Mouse (Mus musculus) embryo, embryonic 11.5 days (tissue): ENCODE results near the gene Mmd.

Experiments
- DNase-seq: peaks from one replicate; pipeline ENCODE4 v3.0.0-alpha.2; 2012; ENCODE audit warnings: low read depth, low spot score

The Mmd gene

DNA sequence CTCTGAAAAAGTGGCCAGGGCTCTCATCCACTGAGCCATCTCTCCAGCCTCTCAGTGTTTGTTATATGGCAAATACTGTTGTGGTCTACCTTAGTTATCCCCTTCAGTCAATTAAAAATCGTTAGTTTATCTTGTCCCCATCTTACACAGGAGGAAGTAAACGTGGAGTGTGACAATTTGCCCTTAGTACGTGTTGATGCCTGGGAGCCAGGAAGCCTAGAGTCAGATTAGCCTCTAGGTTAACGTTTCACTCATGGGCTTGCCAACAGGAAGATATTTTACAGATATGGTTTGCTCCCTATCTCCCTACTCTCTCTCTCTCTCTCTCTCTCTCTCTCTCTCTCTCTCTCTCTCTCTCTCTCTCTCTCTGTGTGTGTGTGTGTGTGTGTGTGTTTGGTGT is 33.9 kb downstream of the Mmd start:
- no peak for DNase-seq

DNA sequence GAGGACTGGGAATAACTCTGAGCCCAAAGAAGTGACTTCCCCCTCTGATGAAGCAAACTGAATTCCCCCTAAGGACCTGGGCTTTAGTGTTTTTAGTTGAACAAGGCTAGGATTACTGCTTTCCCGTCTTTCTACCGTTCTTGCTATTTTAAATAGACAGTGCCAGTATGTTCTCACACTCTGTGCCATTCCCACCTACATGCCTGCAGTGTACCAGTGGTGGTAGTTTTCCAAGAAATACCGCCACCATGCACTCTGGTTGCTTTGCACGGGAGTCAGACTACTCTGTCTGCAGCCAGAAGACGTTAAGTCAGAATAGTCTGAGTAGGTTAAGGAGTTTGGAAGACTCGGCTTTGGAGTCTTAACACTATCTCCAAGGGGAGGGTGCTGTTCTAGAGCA is 34.3 kb downstream of the Mmd start:
- no peak for DNase-seq

DNA sequence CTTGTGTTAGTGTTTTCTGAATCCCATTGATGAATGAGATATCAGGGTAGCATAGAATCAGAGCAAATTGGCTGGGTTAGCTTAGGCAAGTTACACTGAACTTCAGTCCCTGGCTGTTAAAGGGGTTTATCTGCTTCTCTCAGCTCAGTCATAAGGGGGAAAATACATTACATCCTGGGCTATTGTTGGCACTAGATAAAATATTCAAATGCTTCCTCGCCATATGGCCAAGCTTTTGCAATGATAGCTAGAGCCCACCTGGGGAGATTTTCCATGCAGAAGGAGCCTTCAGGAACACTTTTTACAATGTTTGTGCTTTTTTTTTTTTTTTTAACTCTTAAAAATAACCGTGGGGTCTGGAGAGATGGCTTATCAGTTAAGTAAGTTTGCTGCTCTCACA is 34.8 kb downstream of the Mmd start:
- DNase-seq: no peak

DNA sequence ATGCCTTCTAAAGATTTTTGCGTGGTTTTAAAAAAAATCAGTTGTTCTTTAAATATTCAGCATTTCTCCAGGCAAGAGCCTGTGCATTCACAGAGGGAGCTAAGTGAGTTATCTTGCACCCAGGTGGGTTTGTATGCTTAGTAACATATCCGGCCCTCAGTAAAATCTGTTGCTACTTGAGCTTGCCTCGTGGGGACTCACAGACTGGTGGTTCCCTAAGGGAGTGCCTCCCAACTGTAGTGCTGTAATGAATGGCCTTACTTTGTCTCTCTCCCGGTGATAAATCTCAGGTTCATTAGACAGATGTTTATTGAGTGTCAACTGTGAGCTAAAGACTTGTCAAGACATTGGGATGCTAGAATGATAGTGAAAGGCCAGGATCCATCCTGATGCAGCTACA is 35.4 kb downstream of the Mmd start:
- DNase-seq: no peak

DNA sequence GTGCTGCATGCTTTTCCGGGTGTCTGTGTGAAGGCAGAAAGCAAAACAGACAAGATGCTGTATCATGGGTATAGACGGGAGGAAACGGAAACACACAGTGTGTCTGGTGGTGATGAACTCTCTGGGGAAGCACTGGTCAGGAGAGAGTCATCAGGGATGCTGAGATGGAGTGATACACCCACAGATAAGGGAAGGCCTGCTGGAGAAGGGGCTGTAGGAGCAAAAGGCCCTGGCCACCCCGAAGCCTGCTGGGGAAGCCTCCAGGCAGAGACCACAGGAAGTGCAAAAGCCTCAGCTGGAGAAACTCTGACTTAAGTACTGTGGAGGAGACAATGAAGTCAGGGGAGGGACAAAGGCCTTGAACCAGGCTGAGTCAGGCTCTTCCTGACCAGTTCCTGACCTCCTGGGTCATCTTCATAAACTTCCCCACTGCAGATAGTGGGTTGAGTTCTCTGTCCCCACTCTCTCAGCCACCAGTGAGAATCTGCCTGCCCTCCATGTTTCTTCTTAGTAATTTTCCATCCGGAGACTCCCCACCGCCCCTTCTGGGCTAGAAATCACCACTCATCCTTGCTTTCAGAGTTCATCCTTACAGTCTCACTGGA is 37.4 kb downstream of the Mmd start:
- no peak for DNase-seq

DNA sequence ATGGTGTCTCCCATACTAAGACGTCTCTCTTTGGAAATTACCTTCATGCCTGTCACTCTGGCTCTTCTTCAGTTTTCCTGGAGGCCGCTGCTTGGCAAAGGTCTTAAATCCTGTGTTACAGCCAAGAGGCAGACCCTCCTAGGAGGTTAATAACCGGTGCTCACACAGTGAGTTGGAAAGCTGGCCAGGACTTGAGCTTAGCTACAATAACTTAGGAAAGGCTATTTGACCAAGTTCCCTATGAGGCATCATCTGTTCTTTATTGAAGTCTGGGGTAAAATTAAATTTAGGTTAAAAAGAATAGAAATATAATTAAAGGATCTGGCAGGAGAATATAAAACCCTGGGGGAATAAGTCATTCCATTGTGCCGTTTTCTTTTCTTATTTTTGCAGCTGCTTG is 41.9 kb downstream of the Mmd start:
- DNase-seq: no peak

DNA sequence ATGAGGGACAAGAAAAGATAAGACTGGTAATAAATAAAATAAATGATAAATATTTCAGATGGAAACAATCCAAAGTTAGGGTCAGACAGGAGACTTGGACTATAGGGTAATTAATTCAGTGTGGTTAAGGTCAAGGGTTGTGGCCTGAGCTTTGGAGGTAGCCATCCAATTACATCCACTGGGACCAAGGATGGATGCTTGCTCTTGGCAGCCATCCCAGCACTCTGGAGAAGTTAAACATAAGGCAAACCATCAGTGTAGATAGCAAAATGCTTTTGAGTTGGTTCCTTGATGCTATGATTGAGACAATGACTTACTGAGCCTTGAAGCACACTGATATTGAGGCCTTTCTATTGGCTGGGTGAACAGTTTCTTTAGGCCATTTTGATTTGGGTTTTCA is 43.5 kb downstream of the Mmd start:
- DNase-seq: no peak

DNA sequence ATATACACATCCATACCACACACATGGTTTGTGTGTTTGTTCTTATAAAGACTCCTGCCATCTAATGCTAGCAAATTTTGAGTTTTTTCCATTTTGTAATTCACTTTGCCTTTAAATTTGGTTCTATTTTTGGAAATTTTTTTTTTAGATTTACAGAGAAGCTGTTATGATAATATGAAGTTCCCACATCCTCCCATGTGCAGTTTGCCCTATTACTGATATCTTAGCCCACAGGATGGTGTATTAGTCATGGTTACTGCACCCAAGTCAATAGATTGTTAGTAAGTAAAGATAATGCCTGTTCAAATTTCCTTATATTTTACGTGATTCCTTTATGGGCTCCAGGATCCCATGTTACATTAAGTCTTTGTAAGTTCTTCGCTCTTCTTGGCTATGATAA is 45.4 kb downstream of the Mmd start:
- no peak for DNase-seq

DNA sequence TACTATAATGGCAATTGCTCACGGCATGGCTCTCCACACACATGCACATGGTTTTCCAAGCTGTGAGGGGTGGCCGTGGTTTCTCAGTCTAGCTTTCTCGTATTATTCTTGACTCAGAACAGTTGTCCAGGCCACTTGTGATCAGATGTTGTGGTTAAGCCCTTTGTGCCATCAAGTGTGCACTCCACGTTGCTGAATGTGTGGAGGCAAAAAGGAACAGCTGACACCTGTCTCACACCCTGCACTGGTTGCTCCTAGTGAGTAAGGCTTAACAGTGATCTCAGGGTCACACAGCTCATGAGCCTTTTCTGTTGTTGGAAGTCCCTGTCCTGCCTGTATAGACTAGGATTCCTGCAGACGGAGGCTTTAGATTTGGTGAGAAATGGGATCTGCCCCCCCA is 56.8 kb downstream of the Mmd start:
- no peak for DNase-seq

DNA sequence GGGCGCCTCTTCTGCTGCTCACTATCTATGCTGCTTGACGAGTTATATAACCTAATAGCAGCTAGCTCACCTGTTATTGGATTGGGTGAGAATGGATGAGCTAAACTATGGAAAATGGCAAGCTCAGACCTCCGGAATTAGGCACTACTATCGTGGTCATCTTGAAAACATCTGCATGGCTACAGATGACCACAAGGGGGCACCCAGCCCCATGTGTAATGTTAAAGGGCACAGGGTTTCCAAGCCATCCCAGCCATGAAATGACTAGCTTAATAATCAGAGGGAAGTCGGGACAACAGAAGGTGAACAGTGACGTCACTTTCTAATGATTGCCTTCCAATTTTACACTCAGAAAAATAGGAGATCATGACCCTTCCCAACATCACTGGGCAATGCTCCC is 57.7 kb downstream of the Mmd start:
- DNase-seq: peak; percentile 38

DNA sequence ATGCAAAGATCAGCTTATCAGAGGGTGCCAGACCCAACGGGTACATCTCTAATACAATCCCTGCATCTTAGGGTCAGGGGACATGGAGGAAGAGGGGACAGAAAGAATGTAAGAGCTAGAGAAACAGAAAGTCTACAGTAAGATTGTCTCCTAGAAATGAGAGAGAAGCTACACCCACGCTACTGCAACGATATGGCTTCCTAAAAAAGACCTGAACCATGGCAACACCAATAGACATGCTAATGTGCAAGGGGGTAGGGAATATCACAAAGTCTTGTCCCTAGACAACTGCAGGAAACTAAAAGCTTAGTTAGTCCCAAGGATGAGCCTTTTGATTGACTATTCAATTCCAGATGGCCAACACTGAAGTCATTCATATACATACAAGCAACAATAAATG is 65.3 kb downstream of the Mmd start:
- no peak for DNase-seq

DNA sequence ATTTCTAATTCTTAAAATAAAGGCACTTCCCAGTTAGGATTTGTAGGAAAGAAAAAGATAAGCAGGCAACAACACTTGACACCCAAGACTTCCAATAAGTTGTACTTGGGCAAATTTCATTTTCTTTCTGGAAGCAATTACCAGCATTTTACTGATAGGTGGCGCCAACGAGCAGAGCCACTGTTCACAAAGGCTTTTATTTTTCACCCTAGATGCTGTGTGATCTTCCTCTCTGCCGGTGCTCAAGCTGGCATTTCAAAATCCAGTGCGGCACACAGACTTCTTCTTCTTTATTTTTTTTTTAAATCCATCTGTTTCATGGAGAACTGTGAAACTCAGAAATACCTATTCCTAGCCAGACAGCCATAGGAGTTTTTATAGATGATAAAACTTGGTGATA is 68.2 kb downstream of the Mmd start:
- peak; percentile 22 for DNase-seq

DNA sequence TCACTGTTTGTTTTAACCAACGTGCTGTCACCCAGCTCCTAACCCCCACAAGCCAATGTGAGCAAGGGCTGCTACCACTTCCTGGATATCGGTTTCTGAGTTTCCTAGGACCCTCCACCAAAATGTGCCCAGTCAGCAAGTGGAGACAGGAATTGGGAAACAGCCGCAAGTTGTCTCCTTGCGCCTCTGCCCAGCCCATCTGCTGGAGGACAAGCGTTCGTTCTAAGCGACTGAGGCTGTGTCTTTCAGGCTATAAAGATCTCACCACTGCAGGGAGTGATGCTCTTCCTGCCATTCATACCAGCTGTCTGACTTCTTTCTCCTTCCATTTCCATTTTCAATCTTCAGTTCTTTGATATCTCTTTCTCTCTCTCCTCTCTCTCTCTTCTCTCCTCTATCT is 71.7 kb downstream of the Mmd start:
- DNase-seq: no peak

DNA sequence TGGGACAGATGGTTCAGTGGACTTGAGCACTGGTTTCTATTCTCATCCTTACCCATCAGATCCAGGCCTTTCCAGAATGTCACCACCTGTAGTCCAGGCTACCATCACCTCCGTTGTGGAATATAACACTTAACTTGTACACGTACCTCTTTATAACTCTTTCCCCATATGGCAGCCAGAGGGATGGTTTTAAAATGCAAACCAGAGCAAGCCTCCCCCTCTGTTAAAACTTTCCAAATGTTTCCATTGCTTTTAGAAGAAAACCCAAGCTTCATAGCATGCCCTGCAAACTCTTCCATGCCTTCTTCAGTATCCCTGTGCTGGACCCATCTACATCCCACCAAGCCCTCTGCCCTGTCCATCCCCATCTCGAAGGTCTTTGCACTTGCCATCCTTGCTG is 75.3 kb downstream of the Mmd start:
- DNase-seq: no peak

DNA sequence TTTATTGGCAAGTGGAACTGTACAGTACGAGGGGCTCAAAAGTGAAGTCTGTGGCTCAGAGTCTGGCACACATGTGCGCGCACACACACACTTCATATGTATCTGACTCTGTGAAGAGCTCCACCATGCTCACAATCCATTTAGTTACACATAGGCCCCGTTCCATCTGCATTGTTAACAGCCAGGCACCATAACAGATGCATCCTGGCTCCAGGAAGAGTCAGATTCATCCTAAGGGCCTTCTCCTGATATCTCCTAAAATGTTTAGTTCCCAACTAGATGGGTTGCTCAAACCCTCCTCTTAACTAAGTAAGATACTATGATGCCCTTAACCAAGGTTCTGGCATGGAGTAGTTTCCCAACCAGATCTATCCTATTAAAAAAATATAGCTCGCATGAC is 76.9 kb downstream of the Mmd start:
- DNase-seq: no peak

DNA sequence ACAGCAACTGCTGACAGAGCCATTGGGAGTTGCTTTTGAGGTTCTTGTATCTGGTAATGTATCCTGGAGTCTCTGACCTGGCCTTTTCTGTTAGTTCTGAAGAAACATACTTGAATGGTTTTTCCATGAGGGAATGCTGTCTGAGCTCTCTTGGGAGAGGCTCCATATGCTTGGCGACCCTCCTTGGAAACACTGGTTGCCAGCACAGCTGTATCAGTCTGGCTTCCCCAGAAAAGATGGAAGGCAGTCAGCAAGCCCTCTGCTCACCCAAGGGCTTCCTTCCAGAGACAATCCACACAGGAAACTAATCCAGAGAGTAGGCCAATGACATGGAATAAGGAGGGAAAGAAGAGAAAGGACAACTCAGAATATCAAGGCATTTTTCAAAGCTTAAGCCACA is 77.6 kb downstream of the Mmd start:
- no peak for DNase-seq
